Mouse (Mus musculus) neutrophil, adult 5-6 weeks (primary cell): ENCODE measurements around the gene Clic1. TPM values are rescaled to one million over a fixed set of nuclear protein-coding genes. Genes with fewer than 3 reads are reported as not detected.
A peak's percentile ranks its signal among the peaks of the same experiment; 100 is the strongest.

Experiments
- ATAC-seq: fragments of 151-379, 151-347 bp; 2 replicates; pipeline ENCODE4 v1.8.0; 2017; ENCODE audit warnings: mild to moderate bottlenecking, moderate TSS enrichment; ENCODE audit not compliant: insufficient number of reproducible peaks, poor library complexity, low FRiP score, severe bottlenecking; ENCODE audit errors: extremely low read depth
- total RNA-seq: library from RNA; stranded (forward); fragments of 200-1000 nt; gene quantifications from 2 replicates; pipeline ENCODE4 v1.2.3, GENCODE M21; 2017

The Clic1 gene
- total RNA-seq, 1 experiment from 2014 or later, result 394 TPM

GRCm38 (mm10) chr17:35104754-35105153, 55.0 kb downstream of the Clic1 start:
- no peak for ATAC-seq

- ATAC-seq, result peak; percentile 34; the same call in 1 of the 2 replicates
These were observed 56.1 kb downstream of the Clic1 start for GRCm38 (mm10) chr17:35105740-35106389.

- no peak for ATAC-seq
These were observed 56.8 kb downstream of the Clic1 start for GRCm38 (mm10) chr17:35106522-35106921.

- ATAC-seq, result no peak
These were observed 58.3 kb downstream of the Clic1 start, which contains the start of gene Ly6g5c for GRCm38 (mm10) chr17:35108097-35108496. TSS of gene Ly6g5c (plus strand) at chr17:35108279.

Other genes starting within 250 kb of the Clic1 start
- gene Cyp21a1, start 245.4 kb upstream of the Clic1 start, total RNA-seq, result not detected in 2 replicates
- 23.5 and 39.9 TPM in 2 replicates for gene Stk19, start 213.0 kb upstream of the Clic1 start, total RNA-seq
- gene Dxo, start 212.9 kb upstream of the Clic1 start, total RNA-seq, result 36.1 and 45.8 TPM in 2 replicates
- 79.7 and 92.2 TPM in 2 replicates for gene Skiv2l, start 199.8 kb upstream of the Clic1 start, total RNA-seq
- gene Nelfe, start 199.6 kb upstream of the Clic1 start, total RNA-seq, result 22.6 and 36.0 TPM in 2 replicates
- gene Cfb, start 187.4 kb upstream of the Clic1 start, total RNA-seq, result 0.58 and 0.98 TPM in 2 replicates
- gene Zbtb12, start 170.5 kb upstream of the Clic1 start, total RNA-seq, result 2.8 and 3.8 TPM in 2 replicates
- gene Gm20547, start 167.9 kb upstream of the Clic1 start, total RNA-seq, result not detected in 2 replicates
- not detected in 2 replicates for gene C2, start 151.7 kb upstream of the Clic1 start, total RNA-seq
- gene Ehmt2, start 151.5 kb upstream of the Clic1 start, total RNA-seq, result 87.4 and 99.7 TPM in 2 replicates
- gene Slc44a4, start 135.5 kb upstream of the Clic1 start, total RNA-seq, result 0.98 and 1.4 TPM in 2 replicates
- gene Neu1, start 118.7 kb upstream of the Clic1 start, total RNA-seq, result 66.7 and 66.9 TPM in 2 replicates
- 5.9 and 8.0 TPM in 2 replicates for gene Hspa1b, start 90.7 kb upstream of the Clic1 start, total RNA-seq
- gene Gm20481, start 80.1 kb upstream of the Clic1 start, total RNA-seq, result not detected in 2 replicates
- gene Hspa1a, start 77.8 kb upstream of the Clic1 start, total RNA-seq, result 5.6 and 6.4 TPM in 2 replicates
- gene Hspa1l, start 77.3 kb upstream of the Clic1 start, total RNA-seq, result not detected in 2 replicates
- gene Lsm2, start 68.1 kb upstream of the Clic1 start, total RNA-seq, result 10.1 and 11.4 TPM in 2 replicates
- 243 and 266 TPM in 2 replicates for gene Vars, start 49.0 kb upstream of the Clic1 start, total RNA-seq
- gene Vwa7, start 33.4 kb upstream of the Clic1 start, total RNA-seq, result 0.61 and 1.2 TPM in 2 replicates
- gene Sapcd1, start 21.9 kb upstream of the Clic1 start, total RNA-seq, result 2.0 and 2.6 TPM in 2 replicates
- gene Msh5, start 3.2 kb upstream of the Clic1 start, total RNA-seq, result 4.7 and 7.0 TPM in 2 replicates
- gene Ddah2, start 9.1 kb downstream of the Clic1 start, total RNA-seq, result 4.5 and 8.1 TPM in 2 replicates
- gene Ly6g6c, start 15.4 kb downstream of the Clic1 start, total RNA-seq, result 0.49 TPM in 1 of 2 replicates, not detected in the other
- 1.5 and 2.1 TPM in 2 replicates for gene Mpig6b, start 16.2 kb downstream of the Clic1 start, total RNA-seq
- not detected in 2 replicates for gene Ly6g6e, start 26.9 kb downstream of the Clic1 start, total RNA-seq
- not detected in 2 replicates for gene Ly6g6d, start 28.1 kb downstream of the Clic1 start, total RNA-seq
- 0.49 TPM in 1 of 2 replicates, not detected in the other for gene Ly6g6f, start 35.6 kb downstream of the Clic1 start, total RNA-seq
- gene Abhd16a, start 39.3 kb downstream of the Clic1 start, total RNA-seq, result 33.2 and 43.8 TPM in 2 replicates
- not detected in 2 replicates for gene Ly6g5c, start 58.3 kb downstream of the Clic1 start, total RNA-seq
- 0.58 and 1.5 TPM in 2 replicates for gene Ly6g5b, start 65.5 kb downstream of the Clic1 start, total RNA-seq
- 73.7 and 74.5 TPM in 2 replicates for gene Gpank1, start 71.5 kb downstream of the Clic1 start, total RNA-seq
- gene Csnk2b, start 72.1 kb downstream of the Clic1 start, total RNA-seq, result 214 and 240 TPM in 2 replicates
- gene D17H6S53E, start 76.4 kb downstream of the Clic1 start, total RNA-seq, result 36.5 and 48.5 TPM in 2 replicates
- 0.58 TPM in 1 of 2 replicates, not detected in the other for gene Apom, start 82.1 kb downstream of the Clic1 start, total RNA-seq
- 159 and 160 TPM in 2 replicates for gene Bag6, start 85.2 kb downstream of the Clic1 start, total RNA-seq
- gene Prrc2a, start 114.9 kb downstream of the Clic1 start, total RNA-seq, result 73.3 and 76.1 TPM in 2 replicates
- 5.3 and 8.0 TPM in 2 replicates for gene Aif1, start 126.1 kb downstream of the Clic1 start, total RNA-seq
- 534 and 685 TPM in 2 replicates for gene Lst1, start 138.5 kb downstream of the Clic1 start, total RNA-seq
- 212 and 285 TPM in 2 replicates for gene Ltb, start 144.5 kb downstream of the Clic1 start, total RNA-seq
- 16.4 and 18.2 TPM in 2 replicates for gene Tnf, start 152.0 kb downstream of the Clic1 start, total RNA-seq
- gene Lta, start 155.4 kb downstream of the Clic1 start, total RNA-seq, result 6.6 and 9.9 TPM in 2 replicates
- 2.1 TPM in 1 of 2 replicates, not detected in the other for gene Gm16181, start 170.9 kb downstream of the Clic1 start, total RNA-seq
- 5.0 and 6.5 TPM in 2 replicates for gene Atp6v1g2, start 183.7 kb downstream of the Clic1 start, total RNA-seq
- gene Nfkbil1, start 185.8 kb downstream of the Clic1 start, total RNA-seq, result 10.8 and 11.3 TPM in 2 replicates
- gene Ddx39b, start 191.8 kb downstream of the Clic1 start, total RNA-seq, result 156 and 158 TPM in 2 replicates
- 2,114 and 2,381 TPM in 2 replicates for gene H2-D1, start 212.8 kb downstream of the Clic1 start, total RNA-seq